Mouse (Mus musculus) kidney, postnatal 14 days (tissue): ENCODE measurements around the gene Lrriq4.
A peak's percentile ranks its signal among the peaks of the same experiment; 100 is the strongest.

ENCODE experiments used
- DNase-seq: peaks from one replicate; pipeline ENCODE4 v3.0.0; 2022; ENCODE audit warnings: mixed read lengths

Lrriq4 gene

GRCm38 (mm10) chr3:30644207-30644606, at the start of gene Lrriq4:
Lrriq4 (plus strand) TSS chr3:30644507.
- no peak for DNase-seq

GRCm38 (mm10) chr3:30595111-30595832, 49.0 kb upstream of the Lrriq4 start:
- DNase-seq = peak; percentile 72

GRCm38 (mm10) chr3:30597271-30597670, 47.0 kb upstream of the Lrriq4 start:
- no peak for DNase-seq

- peak; percentile 32 for DNase-seq
These were observed 44.4 kb upstream of the Lrriq4 start, which contains the start of gene Actrt3 for GRCm38 (mm10) chr3:30599711-30600545. Actrt3 (minus strand) TSS chr3:30599939.

- peak; percentile 36 for DNase-seq
These were observed 43.6 kb upstream of the Lrriq4 start for GRCm38 (mm10) chr3:30600717-30601116.

DNA sequence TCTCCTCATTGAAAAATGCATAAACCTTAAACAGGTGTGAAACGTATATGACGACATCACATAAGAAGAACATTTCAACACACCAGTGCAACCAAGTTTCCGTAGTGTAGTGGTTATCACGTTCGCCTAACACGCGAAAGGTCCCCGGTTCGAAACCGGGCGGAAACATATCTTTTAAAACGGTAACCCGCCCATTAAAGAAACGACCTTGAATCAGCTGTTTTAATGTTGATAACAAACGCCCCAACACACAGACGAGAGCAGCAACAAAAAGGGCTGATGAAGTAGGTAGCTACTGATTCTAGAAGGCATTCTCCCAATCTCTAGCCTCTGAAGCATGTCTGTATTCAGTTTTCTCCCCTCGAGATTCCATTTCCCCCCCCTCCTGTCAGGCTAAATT, 43.1 kb upstream of the Lrriq4 start:
- DNase-seq = peak; percentile 92

DNA sequence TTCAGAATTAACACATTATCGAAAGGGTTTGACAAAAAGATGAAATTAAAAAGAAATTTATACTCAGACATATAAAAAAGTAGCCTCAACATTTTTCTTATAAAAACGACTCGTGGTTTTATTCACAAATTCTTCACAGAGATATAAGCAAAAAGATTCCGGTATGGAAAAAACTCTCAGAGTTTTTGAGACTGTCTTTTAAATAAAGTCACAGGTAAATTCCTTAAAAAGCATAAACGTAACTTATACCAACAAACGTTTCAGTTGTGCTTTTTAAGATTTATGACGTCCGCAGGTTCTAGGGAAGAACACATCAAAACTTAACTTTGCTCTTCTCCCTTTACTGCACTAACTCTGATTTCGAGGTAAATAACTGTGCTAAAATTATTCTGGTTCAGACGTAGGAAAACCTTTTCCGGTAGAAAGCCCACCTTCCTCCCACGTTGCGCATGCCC, 42.7 kb upstream of the Lrriq4 start:
- DNase-seq = no peak

DNA sequence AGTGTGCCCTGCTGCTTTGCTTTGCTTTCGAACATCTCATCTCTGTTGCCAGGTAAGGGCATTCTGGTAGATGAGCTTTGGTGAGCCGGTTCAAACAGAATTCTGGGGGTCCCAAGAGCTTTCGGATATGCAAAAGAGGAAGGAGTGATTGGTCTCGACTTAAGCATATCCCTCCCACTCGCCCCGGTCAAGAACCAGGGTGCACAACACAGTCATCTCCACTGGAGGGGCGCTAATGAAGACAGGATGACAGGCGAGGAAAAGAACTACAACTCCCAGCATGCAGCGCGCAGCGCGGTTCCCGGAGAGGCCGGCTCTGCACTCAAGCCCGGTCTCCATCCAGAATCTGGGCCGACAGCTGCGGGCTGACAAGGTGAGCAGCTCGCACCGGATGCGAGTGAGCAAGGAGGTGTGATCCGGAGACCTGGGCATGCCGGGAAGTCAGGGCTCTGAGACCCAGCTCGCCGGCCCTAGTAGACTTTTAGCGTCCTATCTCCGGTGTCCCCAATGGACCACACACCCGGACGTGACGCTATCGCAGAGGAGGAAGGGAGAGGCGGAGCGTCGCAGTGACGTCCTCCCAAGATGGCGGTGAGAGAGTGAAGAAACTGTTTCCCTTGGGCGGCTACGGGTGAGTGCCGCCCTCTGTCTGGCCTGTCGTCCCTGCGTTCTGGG, 42.1 kb upstream of the Lrriq4 start, which contains the start of gene Mynn:
Mynn (plus strand) TSS at position 1 of the 675 bp plus-strand sequence.
- peak; percentile 98 for DNase-seq

DNA sequence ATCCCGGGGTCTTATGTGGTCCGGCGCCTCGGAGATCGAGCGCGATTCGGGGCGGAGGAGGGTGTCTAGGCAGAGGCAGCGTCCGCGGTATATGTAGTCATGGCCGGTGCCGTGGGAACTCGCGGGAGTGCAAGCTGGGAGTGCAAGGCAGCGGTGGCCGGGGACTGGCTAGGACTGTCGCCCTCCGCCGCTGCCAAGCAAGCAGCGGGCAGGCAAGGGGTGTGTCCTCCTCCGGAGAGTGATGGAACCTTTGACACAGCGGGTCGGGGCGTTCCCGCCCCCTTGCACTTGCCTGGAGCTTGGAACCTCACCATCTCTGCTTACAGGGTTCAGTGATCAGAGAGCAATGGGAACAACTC, 41.6 kb upstream of the Lrriq4 start:
- peak; percentile 85 for DNase-seq

GRCm38 (mm10) chr3:30603256-30603655, 41.1 kb upstream of the Lrriq4 start:
- no peak for DNase-seq

DNA sequence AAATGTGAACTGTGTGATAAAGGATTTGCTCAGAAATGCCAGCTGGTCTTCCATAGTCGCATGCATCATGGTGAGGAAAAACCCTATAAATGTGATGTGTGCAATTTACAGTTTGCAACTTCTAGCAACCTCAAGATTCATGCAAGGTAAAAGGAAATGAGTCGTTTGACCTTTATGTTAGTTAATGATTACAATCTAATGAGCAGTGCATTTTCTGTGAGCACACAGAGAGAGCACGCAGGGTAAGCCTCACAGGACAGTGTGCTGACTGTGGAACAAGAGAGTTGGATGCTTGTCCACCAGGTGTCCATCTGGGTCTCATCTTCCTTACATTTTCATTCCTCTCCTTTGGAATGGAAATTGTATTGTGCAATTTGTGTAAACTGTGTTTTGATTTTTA, 35.3 kb upstream of the Lrriq4 start:
- DNase-seq = peak; percentile 25

DNA sequence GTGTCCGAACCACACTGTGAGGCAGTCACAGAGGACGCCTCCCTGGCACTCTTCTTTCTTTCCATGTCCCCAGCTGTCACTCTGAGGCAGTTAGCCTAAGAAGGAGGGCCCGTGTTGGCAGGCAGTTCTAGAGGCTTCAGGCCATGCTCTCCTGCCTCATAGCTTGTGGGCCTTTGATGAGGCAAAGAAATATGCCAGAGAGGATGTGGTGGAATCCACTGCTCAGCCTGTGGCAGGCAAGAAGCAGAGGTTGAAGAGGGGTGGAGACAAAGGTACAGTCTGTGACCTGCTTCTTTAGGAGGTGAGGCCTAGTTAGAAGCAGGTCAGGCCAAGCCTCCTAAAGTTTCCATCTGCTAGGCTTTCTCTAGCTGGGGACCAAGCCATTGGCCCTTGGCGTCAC, 33.4 kb upstream of the Lrriq4 start:
- DNase-seq = no peak

DNA sequence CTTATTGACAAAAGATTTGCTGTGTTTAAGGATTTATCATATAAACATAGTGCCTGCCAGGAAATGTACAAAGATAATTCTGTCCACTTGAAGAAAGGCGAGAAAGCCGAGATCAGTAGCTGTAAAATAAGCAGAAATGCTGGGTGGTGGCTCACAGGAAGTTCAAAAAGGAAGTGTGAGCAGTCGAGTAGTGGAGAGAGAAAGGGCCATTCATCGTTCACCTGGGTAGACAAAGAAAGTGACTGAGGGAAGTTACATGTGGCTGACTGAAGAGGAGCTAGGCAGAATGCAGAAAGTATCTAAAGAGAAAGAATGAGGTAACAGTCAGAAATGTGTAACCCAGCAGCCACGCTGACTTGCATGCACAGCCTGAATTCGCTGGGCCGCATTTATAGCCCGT, 24.2 kb upstream of the Lrriq4 start:
- DNase-seq = no peak

GRCm38 (mm10) chr3:30633681-30634080, 10.6 kb upstream of the Lrriq4 start:
- DNase-seq = no peak

DNA sequence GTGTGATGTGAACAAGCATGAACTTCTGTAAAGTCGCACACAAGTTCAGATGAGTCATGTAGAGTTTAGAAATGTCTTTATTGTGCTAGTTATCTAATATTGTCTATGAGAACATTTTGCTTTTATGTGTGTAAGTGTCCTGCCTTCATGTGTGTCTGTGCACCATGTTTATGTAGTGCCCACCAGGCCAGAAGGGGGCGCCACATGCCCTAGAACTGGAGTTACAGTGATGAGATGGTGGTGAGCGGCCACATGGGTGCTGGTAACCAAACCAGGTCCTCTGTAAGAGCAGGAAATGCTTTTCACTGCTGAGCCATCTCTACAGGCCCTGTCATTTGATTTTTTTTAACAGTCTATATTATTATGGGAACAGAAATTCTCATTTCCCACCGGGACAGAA, 8.7 kb upstream of the Lrriq4 start:
- DNase-seq = no peak

GRCm38 (mm10) chr3:30646761-30647160, 2.5 kb downstream of the Lrriq4 start:
- no peak for DNase-seq

DNA sequence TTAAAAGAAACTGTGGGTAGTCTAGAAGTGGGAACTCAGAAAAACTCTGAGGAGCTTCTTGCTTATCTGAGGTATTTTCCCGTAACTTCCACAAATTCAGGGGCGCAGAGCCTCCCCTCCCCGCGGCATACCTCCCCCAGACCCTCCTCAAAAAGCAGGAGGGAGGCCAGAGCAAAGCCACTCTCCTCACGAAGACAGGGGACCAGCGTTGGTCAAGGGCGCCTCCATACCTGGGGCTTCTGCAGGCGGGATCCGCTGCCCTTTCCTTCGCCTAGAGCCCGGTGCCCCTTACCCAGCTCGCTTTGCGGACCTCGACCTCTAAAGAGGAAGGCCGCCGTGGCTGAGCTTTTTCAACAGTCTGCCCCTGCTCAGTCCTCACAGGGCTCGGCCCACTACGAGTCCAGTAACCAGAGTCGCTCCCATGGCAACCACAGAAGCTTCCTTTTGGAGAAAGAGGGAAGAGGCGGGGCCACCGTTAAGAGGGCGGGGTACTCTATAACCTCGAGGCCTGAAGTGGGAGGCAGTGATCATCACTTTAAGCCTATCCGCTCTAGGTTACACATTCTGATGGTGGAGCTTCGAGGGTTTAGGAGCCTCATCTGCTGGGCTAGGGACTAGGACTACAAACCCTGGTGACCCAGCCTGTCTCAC, 3.3 kb downstream of the Lrriq4 start, which contains the start of gene Lrrc34:
Lrrc34 (minus strand) TSS at position 430 of the 651 bp plus-strand sequence.
- peak; percentile 73 for DNase-seq

- no peak for DNase-seq
These were observed 4.2 kb downstream of the Lrriq4 start for GRCm38 (mm10) chr3:30648466-30648865.

DNA sequence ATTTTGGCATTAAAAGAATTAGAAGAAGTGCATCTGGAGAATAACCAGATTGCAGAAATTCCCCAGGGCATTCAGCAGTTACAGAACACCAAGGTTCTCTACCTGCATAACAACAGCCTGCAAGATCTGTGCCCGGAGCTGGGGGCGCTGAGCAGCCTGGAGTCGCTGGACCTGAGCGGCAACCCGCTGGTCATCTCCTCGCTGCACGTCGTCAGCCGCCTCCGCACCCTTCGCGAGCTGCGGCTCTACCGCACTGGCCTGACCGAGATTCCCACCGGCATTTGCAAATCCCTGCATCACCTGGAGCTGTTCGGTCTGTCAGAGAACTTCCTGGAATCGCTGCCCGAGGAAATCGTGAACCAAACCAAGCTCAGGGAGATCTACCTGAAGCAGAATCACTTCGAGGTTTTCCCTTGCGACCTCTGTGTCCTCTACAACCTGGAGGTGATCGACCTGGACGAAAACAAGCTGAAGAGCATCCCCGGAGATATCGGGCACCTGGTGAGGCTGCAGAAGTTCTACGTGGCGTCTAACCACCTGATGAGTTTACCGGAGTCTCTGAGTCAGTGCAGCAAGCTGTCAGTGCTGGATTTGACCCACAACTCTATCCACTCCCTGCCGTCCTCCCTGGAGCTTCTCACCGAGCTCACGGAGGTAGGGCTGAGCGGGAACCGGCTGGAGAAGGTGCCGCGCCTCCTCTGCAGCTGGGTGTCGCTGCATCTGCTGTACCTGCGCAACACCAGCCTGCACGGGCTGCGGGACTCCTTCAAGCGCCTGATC, 5.9 kb downstream of the Lrriq4 start:
- DNase-seq = peak; percentile 68

DNA sequence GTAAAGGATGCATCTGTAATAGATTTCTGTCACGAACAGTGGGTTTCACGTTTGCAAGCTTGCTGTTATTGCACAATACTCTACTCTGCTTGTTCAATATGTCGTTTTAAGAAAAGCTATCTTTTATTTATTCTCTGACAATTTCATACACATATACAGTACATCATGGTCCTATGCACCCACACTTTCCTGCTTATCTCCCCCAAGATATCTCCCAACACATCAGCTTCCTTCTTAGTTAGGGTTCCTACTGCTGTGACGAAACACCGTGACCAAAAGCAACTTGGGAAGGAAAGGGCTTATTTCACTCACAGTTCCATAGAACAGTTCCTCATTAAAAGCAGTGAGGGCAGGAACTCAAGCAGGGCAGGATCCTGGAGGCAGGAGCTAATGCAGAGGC, 11.6 kb downstream of the Lrriq4 start:
- DNase-seq = no peak

DNA sequence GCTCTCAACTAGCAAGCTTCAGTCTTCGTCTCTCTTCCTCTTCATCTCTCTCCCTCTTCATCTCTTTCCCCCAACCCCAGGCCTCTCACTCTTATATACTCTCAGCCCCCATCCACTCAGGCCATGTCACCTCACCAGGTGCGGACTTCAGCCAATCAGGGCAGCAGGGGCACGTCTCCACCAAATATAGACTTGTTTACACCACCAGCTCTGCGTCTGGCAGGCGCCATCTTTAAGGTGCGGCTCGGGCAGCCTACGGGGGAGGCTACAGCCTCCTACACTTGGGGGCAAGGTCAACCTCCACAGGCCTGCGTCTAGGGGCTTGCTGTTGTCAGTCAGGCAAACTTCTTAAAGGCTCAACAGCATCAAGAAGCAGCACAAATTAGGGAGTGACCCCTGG, 14.2 kb downstream of the Lrriq4 start:
- no peak for DNase-seq

DNA sequence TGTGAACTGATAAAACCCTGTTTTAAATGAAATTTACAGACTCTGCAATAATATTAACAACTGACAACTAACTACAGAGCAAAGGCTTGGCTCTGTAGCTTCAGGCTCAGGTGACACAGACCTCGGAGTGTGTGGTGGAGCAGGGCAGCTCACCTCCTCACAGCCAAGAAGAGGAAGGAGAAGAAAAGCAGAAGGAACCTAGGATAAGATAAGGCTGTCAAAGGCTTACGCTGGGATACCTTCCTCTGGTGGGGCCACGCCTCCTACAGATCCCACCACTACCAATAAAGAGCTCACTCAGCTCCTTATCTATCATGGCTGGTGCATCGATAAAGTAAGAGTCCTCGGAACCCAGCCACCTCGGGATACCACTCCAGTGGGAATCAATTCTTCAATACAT, 38.9 kb downstream of the Lrriq4 start:
- DNase-seq = no peak
